Mouse (Mus musculus) retina, adult 2 months (tissue): ENCODE data around the gene Cbfa2t3.

ENCODE experiments used
- DNase-seq: peaks from one replicate; pipeline ENCODE4 v3.0.0-alpha.2; 2012; ENCODE audit warnings: low read depth, low spot score

Gene Cbfa2t3

DNA sequence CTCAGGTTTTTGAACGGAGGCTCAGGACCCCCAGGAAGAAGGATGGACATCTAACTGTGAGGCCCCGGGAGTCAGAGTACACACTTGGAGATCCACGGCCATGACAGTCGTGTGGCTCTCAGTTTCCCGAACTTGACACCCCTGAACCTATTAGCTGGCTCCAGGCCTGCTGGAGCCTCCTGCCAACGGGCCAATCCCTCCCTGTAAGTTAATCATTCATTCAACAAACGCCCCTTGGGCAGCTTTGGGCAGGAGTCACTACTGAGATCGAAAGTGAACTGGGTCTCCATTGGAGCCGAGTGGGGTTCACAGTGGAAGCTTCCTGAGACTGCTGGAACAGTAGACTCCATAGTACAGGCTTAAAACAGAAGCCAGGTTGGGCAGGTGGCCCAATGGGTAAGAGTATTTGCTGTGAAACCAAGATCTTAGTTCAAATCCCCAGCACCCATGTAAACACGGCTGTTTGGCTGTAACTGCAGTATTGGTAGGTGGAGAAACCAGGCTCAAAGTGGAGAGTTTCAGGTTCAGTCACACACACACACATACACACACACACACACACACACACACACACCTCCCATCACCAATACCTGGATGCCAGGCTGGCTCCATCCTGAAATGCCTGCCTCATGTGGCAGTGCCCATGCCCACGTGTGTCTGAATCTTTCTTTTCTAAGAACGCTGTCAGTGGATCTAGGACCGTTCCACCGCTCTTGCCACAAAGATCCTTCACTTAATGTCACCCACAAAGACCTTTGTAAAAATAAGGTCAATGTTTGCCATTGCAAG, 20.0 kb upstream of the Cbfa2t3 start:
- DNase-seq: no peak

DNA sequence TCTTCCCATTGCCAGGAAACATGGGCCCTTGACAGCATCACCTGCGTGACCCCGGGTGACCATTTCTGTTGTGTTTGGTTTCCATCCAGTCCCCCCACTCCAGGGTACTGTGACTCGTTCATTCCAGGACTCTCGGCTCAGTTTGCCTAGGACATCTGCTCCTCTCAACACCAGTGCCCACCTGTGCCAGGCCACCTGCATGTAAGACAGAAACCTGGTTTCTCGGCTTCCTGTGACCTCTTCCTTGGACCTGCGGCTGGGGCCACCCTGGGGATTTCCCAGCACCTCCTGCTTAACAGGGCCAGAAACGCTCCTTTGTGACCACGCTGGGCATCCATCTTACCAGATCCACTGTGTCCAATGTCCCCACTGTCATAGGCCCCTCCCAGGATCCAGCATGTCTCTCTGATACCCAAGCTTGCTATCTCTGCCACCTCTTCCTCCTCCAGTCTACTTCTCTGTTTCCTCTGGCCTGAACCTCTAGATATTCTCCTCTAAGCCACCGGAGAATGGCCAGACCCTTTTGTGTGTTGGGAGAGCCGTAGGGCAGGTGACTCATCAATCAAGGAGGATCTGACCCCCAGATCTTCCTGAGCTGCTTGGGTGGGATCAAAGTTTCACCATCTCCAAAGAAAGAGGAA, 19.1 kb upstream of the Cbfa2t3 start:
- DNase-seq: no peak

DNA sequence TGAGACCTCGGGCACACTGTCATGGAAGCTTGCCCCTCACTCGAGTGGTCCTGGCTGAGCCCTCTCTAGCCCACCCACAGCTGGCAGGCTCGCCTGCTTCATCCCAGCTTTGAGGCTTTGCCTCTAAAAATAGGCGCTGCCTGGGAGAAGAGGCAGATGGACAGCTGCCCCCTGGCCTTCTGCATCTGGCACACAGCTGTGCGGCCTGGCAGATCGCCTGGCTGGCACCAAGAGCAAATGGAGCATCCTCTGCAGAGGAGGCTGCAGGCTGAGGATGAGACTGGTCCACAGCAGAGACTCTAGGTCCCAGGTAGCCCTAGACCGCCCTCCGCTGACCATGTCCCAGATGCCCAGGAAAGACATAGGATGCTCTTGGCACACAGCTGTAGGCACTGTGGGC, 17.7 kb upstream of the Cbfa2t3 start:
- peak; percentile 36 for DNase-seq

DNA sequence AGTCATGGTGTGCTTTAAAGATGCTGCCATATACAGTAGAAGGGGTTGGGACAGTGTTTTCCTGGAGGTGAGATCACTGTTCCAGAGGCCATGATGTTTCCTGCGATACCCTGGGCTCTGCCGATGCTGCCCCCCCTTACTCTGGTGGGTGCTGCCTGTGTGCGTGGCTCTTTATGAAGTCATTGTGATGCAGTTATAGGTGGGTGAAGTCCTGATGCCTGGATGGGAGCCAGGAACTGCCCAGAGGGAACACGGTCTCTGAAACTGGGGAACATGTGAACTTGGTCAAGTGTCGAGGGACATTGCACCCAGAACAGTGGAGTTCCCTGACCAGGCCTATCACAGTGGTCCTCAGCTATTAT, 14.2 kb upstream of the Cbfa2t3 start:
- no peak for DNase-seq

DNA sequence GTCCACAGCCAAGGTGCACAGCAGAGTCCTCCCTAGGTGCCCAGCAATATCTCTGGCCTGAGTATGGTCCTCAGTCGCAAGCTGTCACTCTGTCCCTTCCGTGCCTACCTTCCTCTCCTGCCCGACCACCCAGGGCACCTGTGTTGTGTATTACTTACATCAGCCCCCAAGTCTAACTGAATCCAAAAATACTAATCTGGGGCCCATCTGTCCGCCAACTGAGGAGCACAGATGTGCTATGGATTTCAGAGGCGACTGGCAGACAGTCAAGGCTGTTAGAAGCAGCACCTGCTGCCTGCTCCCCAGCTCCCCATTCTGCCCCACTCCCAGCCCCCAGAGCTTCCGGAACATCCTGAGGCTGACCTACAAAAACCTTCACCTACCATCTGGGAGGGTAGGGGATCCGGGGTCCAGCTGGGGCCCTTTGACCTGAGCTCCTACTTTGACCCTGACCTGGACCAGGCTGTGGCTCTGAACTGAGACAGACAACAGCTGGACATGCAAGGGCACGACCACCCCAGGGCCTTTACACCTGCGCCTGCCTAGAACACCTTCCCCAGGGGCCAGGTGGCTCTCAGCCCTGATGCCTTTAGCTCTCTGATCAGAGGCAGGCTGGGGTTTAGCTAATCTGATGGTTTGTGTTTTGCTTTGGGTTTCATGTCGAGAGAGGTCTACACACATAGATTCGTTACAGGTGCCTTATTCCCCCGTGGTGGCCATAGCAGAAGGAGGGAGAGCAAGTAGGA, 13.7 kb upstream of the Cbfa2t3 start:
- DNase-seq: peak; percentile 30

DNA sequence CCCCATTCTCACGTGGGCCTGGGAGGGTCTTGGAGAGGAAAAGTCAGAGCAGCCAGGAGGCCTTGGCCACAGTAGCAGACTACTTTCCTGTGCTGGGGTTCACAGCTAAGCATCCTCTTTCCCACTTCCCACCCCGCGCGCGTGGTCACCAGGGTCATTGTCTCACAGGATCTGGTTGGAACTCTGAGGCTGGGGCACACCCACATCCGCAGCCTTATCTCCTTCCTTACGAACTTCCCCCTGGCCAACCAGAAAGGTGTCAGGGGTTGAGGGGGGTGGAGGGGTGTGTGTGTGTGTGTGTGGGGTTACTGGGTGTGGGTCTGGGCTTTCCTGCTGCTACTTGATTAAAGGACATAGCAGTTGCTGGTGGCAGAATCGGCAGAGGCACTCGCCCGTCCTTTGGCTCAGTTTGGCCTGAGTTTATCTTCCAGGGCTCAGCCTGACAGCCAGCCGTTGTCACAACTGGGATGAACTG, 13.0 kb upstream of the Cbfa2t3 start:
- DNase-seq: no peak

DNA sequence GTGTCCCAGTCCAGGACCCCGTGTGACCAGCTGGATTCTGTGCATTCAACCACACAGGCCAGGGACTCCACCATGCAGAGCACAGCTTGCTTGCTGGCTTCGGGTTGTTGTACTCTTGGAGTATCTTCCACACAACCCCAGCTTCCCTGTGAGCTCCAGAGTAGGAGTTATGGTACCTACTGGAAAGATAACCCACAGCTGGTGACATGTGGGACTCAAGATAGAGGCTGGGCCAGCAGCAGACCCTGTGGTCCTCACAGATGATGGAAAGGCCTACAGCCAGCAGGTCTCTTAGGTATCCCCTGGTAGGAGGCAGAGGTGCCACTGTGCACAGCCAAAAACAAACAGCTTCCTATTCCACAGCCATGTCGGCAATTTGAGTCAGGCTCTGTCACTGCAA, 12.6 kb upstream of the Cbfa2t3 start:
- no peak for DNase-seq

DNA sequence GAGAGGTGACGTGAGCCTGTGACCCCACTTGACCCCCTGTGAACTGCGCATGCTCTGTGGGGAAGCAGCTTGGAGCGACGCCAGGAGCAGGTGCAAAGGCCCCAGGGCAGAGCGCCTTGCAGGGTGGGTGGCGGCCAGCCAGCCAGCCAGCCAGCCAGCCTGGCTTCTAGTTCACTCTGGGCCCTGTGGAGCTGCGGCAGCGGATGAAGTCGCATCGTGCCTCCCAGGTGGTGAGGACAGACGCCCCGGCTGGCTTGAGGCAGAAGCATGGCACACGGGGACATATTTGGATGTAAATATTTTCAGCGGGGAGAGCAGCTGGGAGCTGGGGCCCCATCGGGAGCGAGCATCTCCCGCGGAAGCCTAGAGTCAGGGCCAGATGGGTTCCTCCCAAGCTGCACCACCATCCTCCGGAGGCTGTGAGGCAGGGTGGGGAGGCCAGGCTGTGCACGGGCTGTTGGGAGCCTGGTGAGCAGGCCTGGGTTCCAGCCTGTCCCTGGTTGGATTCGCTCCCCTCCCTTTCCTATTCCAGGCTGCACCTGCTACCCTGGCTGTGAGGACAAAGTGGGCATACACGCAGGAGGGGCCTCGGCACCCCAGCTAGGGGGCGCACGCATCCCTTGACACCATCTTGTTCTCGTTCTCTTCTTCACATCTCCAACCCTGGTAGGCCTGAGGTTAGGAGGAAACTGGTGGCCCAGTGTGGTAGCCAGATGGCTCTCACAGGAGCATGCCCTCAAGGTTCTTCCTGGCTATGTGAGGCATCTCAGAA, 10.6 kb upstream of the Cbfa2t3 start:
- no peak for DNase-seq

DNA sequence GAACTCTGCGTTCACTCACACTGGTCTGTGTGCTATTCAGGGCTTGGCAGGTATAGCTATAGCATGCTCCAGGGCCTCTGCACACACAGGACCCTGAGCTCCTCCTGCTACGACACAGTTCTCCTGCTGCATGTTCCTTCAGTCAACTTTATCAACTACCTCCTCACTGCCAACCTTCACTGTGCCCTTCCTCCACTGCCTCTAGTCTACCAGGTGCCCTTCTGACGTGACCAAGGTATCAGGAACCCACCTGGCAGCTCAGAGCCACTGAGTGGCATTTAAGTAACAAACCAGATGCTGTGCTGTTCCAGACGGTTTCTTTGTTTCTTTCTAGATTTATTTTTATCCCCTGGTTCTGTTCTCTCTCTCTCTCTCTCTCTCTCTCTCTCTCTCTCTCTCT, 8.3 kb upstream of the Cbfa2t3 start:
- DNase-seq: no peak

DNA sequence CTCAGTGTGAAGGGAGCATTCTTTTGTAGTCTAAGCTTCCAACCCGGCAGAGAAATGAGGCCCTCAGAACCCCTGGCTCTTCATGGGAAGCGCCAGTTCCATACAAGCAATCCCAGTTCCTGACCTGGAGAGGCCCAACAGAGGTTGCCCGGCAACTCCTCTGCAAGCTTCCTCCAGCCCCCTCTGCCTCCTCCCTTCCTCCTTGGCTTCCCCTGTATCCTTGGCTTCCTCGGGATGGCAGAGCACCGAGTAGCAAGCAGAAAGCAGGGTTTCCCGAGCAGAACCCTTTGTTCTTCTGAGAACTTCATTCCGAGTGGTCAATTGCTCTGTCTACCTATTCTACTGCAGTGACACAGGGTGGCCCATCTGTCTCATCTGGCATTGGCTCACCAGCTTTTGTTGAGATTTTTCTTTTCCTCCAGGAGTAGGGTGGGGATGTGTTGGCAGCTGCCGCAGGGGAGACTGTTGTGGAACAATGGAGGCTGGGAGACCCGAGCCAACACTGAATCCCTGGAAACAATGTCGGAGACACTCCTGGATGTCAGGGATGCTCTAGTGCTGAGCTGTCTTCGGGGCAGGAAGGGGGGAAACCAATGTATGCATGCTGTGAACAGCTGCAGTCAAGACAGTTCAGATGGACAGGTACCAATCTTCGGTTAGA, 7.1 kb upstream of the Cbfa2t3 start:
- no peak for DNase-seq

DNA sequence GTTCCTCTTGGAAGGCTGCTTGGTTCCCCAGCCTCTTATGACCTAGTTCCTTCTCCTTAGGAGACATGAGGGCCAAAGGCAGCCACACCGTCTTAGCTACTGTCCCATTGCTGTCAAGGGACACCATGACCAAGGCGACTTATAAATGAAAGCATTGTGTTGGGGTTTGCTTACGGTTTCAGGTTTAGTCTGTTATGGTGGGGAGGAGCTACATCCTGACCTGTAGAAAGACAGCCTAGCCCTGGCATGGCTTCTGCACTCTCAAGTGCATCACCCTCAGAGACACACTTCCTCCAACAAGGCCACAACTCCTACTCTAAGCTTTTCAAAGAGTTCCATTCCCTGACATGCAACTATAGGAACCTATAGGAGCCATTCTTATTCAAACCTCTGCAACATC, 5.7 kb upstream of the Cbfa2t3 start:
- DNase-seq: no peak

DNA sequence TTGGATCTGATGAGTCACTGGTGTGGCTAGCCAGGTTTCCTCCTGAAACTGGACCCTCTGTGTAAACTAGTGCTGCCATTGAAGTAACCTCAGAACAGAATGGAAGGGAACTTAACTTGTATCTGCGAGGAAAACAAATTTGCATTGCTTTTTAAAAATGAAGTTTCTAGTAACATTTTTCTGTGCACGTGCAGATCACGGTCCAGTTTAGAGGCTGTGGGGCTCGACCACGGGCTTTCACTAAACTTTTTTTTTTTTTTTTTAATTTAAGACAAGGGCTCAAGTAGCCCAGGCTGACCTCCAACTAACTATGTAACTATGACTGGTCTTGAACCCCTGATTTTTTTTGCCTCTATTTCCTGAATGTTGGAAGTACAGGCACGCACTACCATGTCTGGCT, 4.0 kb upstream of the Cbfa2t3 start:
- DNase-seq: no peak

DNA sequence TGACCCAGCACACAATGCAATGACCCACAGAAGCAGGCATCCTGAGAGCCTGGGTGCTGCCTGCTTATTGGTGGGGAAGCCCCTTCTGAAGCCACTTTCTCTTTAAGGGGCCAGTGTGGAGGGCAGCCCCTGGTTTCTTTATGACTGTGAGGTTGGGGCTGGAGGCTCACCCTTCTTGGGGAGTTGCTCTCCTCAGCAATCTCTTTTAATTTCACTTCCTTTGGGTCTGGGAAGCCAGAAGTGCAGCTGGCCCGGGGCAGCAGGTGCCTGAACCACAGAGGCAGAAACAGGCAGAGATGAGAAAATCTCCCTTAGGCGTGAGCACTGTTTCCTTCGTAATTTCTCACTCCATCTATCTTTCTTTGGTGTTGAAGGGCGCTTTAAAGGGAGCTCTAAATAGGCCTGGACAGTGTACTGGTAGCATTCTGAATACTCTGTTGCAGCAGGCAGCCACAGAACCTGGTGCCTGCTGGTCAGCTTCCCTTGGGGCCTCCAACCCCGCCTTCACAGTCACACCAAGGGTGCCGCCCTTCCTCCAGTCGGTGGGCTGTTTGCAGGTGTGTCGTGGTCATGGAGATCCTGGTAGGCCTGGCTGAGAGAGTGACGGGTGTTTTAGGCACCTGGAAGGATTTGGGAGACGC, 3.5 kb upstream of the Cbfa2t3 start:
- no peak for DNase-seq

DNA sequence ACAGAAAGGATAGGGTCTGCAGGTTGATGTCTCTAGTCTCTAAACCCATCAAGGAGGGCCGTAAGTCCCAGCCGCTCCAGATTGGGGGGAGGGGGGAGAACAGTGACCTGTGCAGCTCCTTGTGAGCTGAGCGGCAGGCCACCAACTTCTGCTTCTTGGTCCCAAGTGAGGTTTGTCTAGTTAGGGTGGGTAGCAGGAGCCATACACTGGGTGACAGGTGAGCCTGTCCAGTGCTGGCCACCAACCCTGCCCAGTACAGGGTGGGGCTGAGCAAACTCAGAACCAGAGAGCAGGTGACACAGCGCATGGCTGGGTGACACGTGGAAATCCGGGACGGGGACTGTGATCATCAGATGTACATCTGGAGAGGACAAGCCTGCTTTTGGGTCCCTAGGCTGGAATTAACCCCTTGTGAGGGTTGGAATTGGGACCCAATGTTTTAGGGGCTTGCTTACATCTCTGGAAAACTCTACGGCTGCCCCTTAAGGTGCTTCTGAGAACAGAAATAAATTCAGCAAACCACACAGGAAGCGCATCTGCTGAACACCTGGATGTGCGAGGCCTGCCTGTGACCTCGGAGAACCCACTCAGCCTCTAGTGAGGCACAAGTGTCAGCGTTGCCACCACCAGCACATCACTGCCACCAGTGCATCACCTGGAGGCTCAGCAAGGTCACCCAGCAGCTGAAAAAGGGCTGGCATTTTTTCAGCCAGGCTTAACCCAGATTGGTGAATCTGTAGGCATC, 2.7 kb upstream of the Cbfa2t3 start:
- no peak for DNase-seq

DNA sequence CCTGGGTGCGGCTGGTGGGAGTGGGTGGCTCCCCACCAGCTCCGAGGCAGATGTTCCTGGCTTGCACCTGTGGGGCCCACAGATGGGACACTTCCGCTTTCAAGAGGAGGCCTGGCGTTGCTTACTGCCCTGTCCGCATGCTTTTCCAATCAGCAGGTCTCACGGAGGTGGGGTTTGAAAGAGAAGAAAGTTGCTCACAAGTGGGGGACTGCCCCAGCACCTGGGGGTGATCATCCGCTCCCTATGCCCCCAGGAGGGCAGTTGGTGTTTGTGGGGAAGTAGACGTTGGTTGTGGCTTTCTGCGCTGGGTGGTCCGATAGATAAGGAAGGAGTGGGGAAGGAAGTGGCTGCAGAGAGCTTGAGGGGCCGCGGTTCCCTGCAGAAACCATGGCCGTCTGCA, 1.7 kb upstream of the Cbfa2t3 start:
- no peak for DNase-seq

DNA sequence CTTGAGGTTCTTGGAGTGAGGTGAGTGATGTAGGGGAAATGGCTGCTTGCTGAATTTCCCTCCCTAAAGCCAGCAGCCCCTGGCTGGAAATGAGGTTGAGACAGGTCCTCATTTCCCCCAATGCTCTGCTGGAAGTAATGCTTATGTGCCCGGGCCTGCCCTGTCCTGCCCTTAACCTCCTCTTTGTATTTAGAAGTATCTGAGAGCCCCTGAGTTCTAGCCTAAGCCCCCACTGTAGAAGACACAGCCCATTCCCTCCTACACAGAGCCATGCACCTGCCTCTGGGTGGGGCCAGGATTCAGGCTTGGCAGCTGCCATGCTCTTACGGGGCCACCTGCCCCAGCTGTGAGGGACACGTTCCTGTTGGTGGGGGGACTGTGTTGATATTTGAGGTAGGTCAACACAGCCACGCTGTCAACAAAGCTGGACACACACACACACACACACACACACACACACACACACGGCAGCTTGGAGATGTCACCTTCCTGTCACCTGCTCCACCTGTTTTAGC, 598 bp downstream of the Cbfa2t3 start:
- DNase-seq: no peak

DNA sequence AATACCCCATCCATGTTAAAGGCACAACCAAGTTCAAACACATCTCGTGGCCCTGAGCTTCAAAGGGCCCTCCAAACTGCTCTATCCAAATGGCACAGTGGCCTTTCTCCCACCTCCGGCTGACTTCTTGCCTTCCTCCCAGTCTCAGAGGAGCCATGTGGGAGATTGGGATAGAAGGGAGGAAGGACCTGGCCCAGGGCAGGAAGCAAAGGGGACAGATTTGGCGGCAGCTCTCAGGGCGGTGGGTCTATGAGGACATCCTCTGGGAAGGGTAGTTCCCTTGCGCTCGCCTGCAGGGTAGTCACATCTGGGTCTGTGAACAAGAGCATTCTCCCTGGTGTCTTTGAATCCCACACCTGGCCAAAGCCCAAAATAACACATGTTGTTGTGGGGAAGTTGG, 1.3 kb downstream of the Cbfa2t3 start:
- DNase-seq: no peak

DNA sequence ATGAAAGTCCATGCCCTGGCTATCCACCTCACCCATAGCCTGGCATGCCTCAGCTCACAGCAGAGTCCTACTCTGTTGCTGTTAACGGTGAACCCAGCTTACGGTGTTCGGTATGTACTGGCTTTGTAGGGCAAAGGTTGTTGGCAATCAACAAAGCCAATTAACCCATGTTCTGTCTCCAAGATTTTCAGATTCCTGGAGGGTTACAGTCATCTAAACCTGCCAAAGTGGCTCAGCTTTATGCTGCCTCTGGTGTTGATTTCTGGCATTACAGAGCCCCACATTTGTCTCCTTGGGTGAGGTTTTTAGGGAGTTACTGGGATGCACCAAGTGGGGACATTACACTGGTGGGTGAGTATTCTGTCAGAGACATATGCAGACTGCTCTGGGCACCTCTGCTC, 1.7 kb downstream of the Cbfa2t3 start:
- no peak for DNase-seq

DNA sequence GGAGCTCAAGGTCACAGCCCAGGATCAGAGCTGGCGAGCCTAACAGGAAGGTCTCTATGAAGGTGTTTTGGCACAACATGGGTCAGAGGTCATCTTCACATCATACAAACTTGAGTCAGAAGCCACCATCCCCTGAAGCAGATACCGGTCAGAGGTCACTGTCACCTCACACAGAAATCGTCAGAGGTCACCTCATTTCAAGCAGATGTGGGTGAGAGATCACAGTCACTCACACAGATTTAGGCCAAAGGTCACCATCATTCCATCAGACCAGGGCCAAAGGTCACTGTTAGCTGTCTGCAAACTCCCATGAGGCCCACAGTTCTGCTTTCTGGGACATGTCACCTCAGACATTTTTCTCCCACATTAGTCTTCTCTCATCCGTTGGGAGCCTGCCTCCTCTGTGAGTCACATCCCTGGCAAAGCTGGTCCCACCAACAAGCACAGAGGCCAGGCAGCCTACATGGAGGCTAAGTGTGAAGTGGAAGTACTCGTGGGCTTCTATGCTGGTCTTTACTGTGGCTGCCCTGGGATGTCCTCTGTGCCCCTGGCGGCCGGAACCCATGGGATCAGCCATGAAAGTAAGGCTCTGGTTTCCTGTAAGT, 3.4 kb downstream of the Cbfa2t3 start:
- DNase-seq: no peak

DNA sequence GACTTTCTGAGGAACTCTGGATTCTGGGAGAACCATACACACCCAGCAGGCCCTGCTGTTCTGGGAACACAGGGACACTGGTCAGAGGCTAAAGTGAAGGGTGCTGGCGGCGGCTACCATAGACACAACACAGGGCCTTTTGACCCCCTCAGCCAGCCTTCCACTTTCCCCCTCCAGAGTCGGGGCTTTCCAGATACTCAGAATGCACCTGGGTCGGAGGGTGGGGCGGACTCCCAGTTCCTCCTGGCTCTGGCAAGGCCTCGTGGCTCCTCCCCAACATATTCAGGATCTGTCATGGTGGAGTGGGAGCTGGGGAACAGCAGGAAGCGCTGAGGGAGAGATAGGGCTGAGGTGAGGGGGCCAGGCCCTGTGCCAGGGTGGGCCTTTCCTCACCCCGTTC, 6.8 kb downstream of the Cbfa2t3 start:
- no peak for DNase-seq
